Mouse (Mus musculus): ENCODE measurements at regions not wholly inside any gene's neighbourhood (a gene's known extent, or its start where the extent isn't known, plus 50 kb on each side); places are given as distances from the start of the nearest gene placed in this dataset.

DNA sequence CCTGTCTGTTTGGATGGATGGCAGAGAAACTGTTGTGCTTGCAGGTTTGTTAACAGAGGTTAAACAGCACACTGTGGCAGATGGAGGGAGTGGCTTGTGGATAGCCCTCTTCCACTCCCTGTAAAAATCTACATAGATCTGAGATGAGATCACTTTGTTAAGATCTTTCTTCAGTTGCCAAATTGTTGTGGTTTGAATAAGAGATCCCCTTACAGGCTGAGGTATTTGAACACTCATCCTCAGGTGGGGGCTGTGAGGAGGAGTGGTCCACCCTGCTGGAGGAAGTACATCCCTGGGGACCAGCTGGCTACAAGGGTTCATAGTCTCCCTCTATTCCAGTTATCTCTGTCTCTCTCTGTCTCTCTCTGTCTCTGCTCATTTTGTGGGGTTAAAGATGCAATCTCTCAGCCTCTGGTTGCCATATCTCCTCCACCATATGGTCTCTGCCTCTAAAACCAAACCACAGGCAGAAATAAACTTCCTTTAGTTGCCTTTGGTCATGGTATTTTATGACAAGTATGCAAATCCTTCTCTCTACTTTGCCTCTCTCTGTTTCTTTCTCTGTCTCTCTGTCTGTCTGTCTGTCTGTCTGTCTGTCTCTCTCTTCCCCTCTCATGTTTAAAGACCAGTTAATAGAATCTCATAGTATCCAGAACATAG is 194.0 kb upstream of the Tgfbr2 start:
- no peak for TF ChIP-seq CTCF (IDR thresholded peaks at IDR 0.05; ENCODE audit: low read depth, low read length)
- no peak for TF ChIP-seq POLR2A (IDR thresholded peaks at IDR 0.05; ENCODE audit: extremely low read depth, insufficient read depth, low read length)
